Mouse (Mus musculus): ENCODE results near the gene Gpam. TPM values are rescaled to one million over a fixed set of nuclear protein-coding genes. Genes with fewer than 3 reads are reported as not detected.

Gpam gene
- polyA plus RNA-seq, 1 experiment from 2014 or later, result 24.2 TPM

GRCm38 (mm10) chr19:55145136-55145535 lies 18.1 kb upstream of the Gpam start:
- Histone ChIP-seq H3K9ac (replicated peaks) (no peak overlapping the region), H3K4me2 (ENCODE audit: low read depth, low read length) (no peak overlapping the region), H3K9me3 (ENCODE audit: low read length) (no peaks in the 10 kb centered on the region), H3K4me1 (ENCODE audit: insufficient read depth) (peaks cover 23% of the 10 kb centered on the region), H3K4me3 (ENCODE audit: low read depth, low read length) (no peak overlapping the region), H3K27me3 (ENCODE audit: insufficient read depth, low read length) (no peaks in the 10 kb centered on the region), H3K27ac (ENCODE audit: low read depth) (no peak overlapping the region; the same call in 1 of the 2 replicates), H3K36me3 (replicated peaks; ENCODE audit: insufficient read depth, low read length) (no peaks in the 10 kb centered on the region)
- peak; percentile 82 for ATAC-seq
- TF ChIP-seq CTCF (IDR thresholded peaks at IDR 0.05; ENCODE audit: low read depth) (no peak), EP300 (IDR thresholded peaks at IDR 0.05; ENCODE audit: low read depth) (no peak)
- WGBS (ENCODE audit: insufficient replicate concordance), result 46% methylated on average over 2 of the region's 2 CpGs
- no peak for DNase-seq

GRCm38 (mm10) chr19:55144691-55145090 lies 17.7 kb upstream of the Gpam start:
- Histone ChIP-seq H3K27ac (ENCODE audit: low read depth) (no peak overlapping the region; the same call in 1 of the 2 replicates), H3K4me3 (ENCODE audit: low read depth, low read length) (no peak overlapping the region), H3K9ac (replicated peaks) (no peak overlapping the region), H3K27me3 (ENCODE audit: insufficient read depth, low read length) (no peaks in the 10 kb centered on the region), H3K36me3 (replicated peaks; ENCODE audit: insufficient read depth, low read length) (no peaks in the 10 kb centered on the region), H3K4me2 (ENCODE audit: low read depth, low read length) (no peak overlapping the region), H3K4me1 (ENCODE audit: insufficient read depth) (peaks cover 23% of the 10 kb centered on the region), H3K9me3 (ENCODE audit: low read length) (no peaks in the 10 kb centered on the region)
- whole genome bisulfite sequencing (ENCODE audit: insufficient replicate concordance), result 57% methylated on average over 5 of the region's 5 CpGs
- TF ChIP-seq CTCF (IDR thresholded peaks at IDR 0.05; ENCODE audit: low read depth) (no peak), EP300 (IDR thresholded peaks at IDR 0.05; ENCODE audit: low read depth) (no peak)
- ATAC-seq (no peak), DNase-seq (no peak)

- H3K4me3 ChIP-seq (ENCODE audit: low read depth, low read length), result no peak overlapping the region
- WGBS (ENCODE audit: insufficient replicate concordance), result 38% methylated on average over 11 of the region's 11 CpGs
- no peak for ATAC-seq
- no peak overlapping the region for H3K4me2 ChIP-seq (ENCODE audit: low read depth, low read length)
- H3K9ac ChIP-seq (replicated peaks), result no peak overlapping the region
- H3K27ac ChIP-seq (ENCODE audit: low read depth), result no peak overlapping the region
- TF ChIP-seq EP300 (IDR thresholded peaks at IDR 0.05; ENCODE audit: low read depth) (no peak), CTCF (IDR thresholded peaks at IDR 0.05; ENCODE audit: low read depth) (no peak)
- DNase-seq, result no peak
- no peaks in the 10 kb centered on the region for H3K9me3 ChIP-seq (ENCODE audit: low read length)
- H3K36me3 ChIP-seq (replicated peaks; ENCODE audit: insufficient read depth, low read length), result no peaks in the 10 kb centered on the region
- H3K27me3 ChIP-seq (ENCODE audit: insufficient read depth, low read length), result no peaks in the 10 kb centered on the region
- H3K4me1 ChIP-seq (ENCODE audit: insufficient read depth), result peaks cover 28% of the 10 kb centered on the region
Measured at GRCm38 (mm10) chr19:55143391-55144300, 16.6 kb upstream of the Gpam start.

DNA sequence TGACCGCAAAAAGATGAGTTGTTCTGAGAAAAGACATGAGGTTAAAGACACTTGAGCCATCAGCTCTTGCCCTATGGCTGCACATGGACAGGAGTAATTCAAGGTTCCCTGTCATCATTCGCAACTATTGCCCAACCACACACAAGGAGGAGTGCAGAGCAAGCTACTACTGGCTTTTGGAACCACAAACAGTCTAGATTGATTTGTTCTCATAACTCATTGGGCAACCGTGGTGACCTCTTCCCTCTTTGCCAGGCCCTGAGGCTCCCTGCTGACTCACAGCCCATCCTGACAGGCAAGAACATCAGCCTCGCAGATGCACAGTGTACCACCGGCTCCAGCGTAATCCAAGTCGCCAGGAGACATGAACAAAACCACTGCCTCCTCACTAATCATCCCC lies 12.3 kb upstream of the Gpam start:
- Histone ChIP-seq H3K4me1 (ENCODE audit: insufficient read depth) (peaks cover 31% of the 10 kb centered on the region), H3K4me3 (ENCODE audit: low read depth, low read length) (no peak overlapping the region), H3K27me3 (ENCODE audit: insufficient read depth, low read length) (no peaks in the 10 kb centered on the region), H3K9ac (replicated peaks) (no peak overlapping the region), H3K27ac (ENCODE audit: low read depth) (peak overlapping the region; percentile 73), H3K36me3 (replicated peaks; ENCODE audit: insufficient read depth, low read length) (no peaks in the 10 kb centered on the region), H3K4me2 (ENCODE audit: low read depth, low read length) (no peak overlapping the region), H3K9me3 (ENCODE audit: low read length) (no peaks in the 10 kb centered on the region)
- peak; percentile 70 for DNase-seq
- ATAC-seq, result peak; percentile 97
- TF ChIP-seq EP300 (IDR thresholded peaks at IDR 0.05; ENCODE audit: low read depth) (peak; percentile 85), CTCF (IDR thresholded peaks at IDR 0.05; ENCODE audit: low read depth) (no peak)
- 44% methylated on average over 7 of the region's 7 CpGs for WGBS (ENCODE audit: insufficient replicate concordance)

DNA sequence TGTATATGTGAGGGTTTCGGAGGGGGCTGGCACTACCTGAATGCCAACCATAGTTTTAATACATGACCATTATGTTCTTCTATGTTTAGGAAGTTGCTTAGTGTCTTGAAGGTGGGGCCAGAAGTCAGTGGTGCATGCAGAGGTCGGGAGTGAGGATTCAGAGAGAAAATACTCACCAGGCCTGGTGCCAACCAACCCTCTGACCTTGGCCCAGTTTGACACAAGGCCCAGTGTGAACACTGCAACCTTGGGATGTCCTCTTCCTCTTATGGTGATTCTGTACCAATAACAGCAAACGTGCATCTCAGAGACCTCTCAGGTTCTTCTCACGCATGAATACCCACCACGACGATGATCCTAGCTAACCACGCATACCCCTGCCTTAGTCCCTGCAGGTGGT lies 11.5 kb upstream of the Gpam start:
- H3K4me2 ChIP-seq (ENCODE audit: low read depth, low read length), result no peak overlapping the region

GRCm38 (mm10) chr19:55137884-55138283 lies 10.8 kb upstream of the Gpam start:
- DNase-seq, result no peak
- H3K9me3 ChIP-seq (ENCODE audit: low read length), result no peaks in the 10 kb centered on the region
- H3K9ac ChIP-seq (replicated peaks), result no peak overlapping the region
- no peaks in the 10 kb centered on the region for H3K36me3 ChIP-seq (replicated peaks; ENCODE audit: insufficient read depth, low read length)
- H3K27me3 ChIP-seq (ENCODE audit: insufficient read depth, low read length), result no peaks in the 10 kb centered on the region
- TF ChIP-seq EP300 (IDR thresholded peaks at IDR 0.05; ENCODE audit: low read depth) (no peak), CTCF (IDR thresholded peaks at IDR 0.05; ENCODE audit: low read depth) (no peak)
- no peak overlapping the region for H3K4me2 ChIP-seq (ENCODE audit: low read depth, low read length)
- ATAC-seq, result no peak
- no peak overlapping the region for H3K27ac ChIP-seq (ENCODE audit: low read depth)
- 43% methylated on average over 7 of the region's 7 CpGs for WGBS (ENCODE audit: insufficient replicate concordance)
- H3K4me1 ChIP-seq (ENCODE audit: insufficient read depth), result peaks cover 29% of the 10 kb centered on the region
- H3K4me3 ChIP-seq (ENCODE audit: low read depth, low read length), result no peak overlapping the region

More for the DNA sequence above, 11.5 kb upstream of the Gpam start:
- H3K4me1 ChIP-seq (ENCODE audit: insufficient read depth), result peaks cover 29% of the 10 kb centered on the region
- 68% methylated on average over 7 of the region's 7 CpGs for WGBS (ENCODE audit: insufficient replicate concordance)
- H3K27me3 ChIP-seq (ENCODE audit: insufficient read depth, low read length), result no peaks in the 10 kb centered on the region
- H3K27ac ChIP-seq (ENCODE audit: low read depth), result peak overlapping the region; percentile 66; the same call in 1 of the 2 replicates
- no peak overlapping the region for H3K9ac ChIP-seq (replicated peaks)
- TF ChIP-seq CTCF (IDR thresholded peaks at IDR 0.05; ENCODE audit: low read depth) (no peak), EP300 (IDR thresholded peaks at IDR 0.05; ENCODE audit: low read depth) (no peak)
- no peaks in the 10 kb centered on the region for H3K9me3 ChIP-seq (ENCODE audit: low read length)
- H3K36me3 ChIP-seq (replicated peaks; ENCODE audit: insufficient read depth, low read length), result no peaks in the 10 kb centered on the region
- no peak for DNase-seq
- H3K4me3 ChIP-seq (ENCODE audit: low read depth, low read length), result no peak overlapping the region
- no peak for ATAC-seq

Measured in liver, postnatal 0 days (tissue).